Mouse (Mus musculus) forebrain, embryonic 13.5 days (tissue): ENCODE measurements around the gene Selenbp2. TPM values are rescaled to one million over a fixed set of nuclear protein-coding genes. Genes with fewer than 3 reads are reported as not detected.
"Not testable (repeated sequence)": the region's sequence is repeated elsewhere in the genome, so short reads cannot be mapped to it uniquely, and the experiment has no call there.

Experiments used
- ATAC-seq: fragments of 200-750 bp; cut with Nextera tagmentation; 2 replicates; pipeline ENCODE4 v1.8.0; 2017
- H3K27ac ChIP-seq: fragments of 300-500 bp; sonication (generic); 2 replicates; pipeline ENCODE4 v1.5.1; 2015; ENCODE audit warnings: inconsistent platforms, mild to moderate bottlenecking, moderate library complexity
- H3K27me3 ChIP-seq: fragments of 300-500 bp; sonication (generic); 2 replicates; pipeline ENCODE4 v1.6.1; 2015; ENCODE audit warnings: mild to moderate bottlenecking, inconsistent platforms
- H3K36me3 ChIP-seq: fragments of 300-500 bp; sonication (generic); 2 replicates; pipeline ENCODE4 v1.6.1; 2015; ENCODE audit warnings: mild to moderate bottlenecking, inconsistent platforms; ENCODE audit not compliant: poor library complexity, severe bottlenecking
- H3K4me1 ChIP-seq: fragments of 300-500 bp; sonication (generic); 2 replicates; pipeline ENCODE4 v1.6.1; 2015; ENCODE audit warnings: inconsistent platforms
- H3K4me2 ChIP-seq: fragments of 300-500 bp; sonication (generic); 2 replicates; pipeline ENCODE4 v1.6.1; 2015; ENCODE audit warnings: inconsistent platforms, mild to moderate bottlenecking, moderate library complexity
- H3K4me3 ChIP-seq: fragments of 300-500 bp; sonication (generic); 2 replicates; pipeline ENCODE4 v1.5.1; 2015; ENCODE audit warnings: mild to moderate bottlenecking, inconsistent platforms
- H3K9ac ChIP-seq: fragments of 300-500 bp; sonication (generic); 2 replicates; pipeline ENCODE4 v1.6.1; 2015; ENCODE audit warnings: mild to moderate bottlenecking, inconsistent platforms
- H3K9me3 ChIP-seq: fragments of 300-500 bp; sonication (generic); replicated peaks from 2 replicates; pipeline ENCODE4 v1.6.1; 2016; ENCODE audit warnings: inconsistent platforms
- WGBS: fragments of 180-500 bp; shearing (Covaris S2); methylation state at CpG from one replicate; pipeline ENCODE4 v1.1.7; 2015; 5-methylcytosine and 5-hydroxymethylcytosine counted together
- polyA plus RNA-seq: library from polyadenylated mRNA; unstranded; fragments of >200 nt; fragmentation: Nextera tagmentation; extraction: Ambion mirVana; gene quantifications from 2 replicates; pipeline ENCODE4 v1.2.1, GENCODE M21; 2015

Selenbp2 gene
- polyA plus RNA-seq, 1 experiment from 2014 or later: not detected

GRCm38 (mm10) chr3:94679351-94679841, 14.0 kb upstream of the Selenbp2 start:
- ATAC-seq: no peak
- 78% methylated on average over 8 of the region's 8 CpGs for WGBS
- no peaks in the 10 kb centered on the region for H3K4me1 ChIP-seq
- no peaks in the 10 kb centered on the region for H3K36me3 ChIP-seq
- H3K9ac ChIP-seq: no peak overlapping the region
- no peaks in the 10 kb centered on the region for H3K27me3 ChIP-seq
- no peak overlapping the region for H3K4me2 ChIP-seq
- no peak overlapping the region for H3K27ac ChIP-seq
- H3K4me3 ChIP-seq: no peak overlapping the region
- no peaks in the 10 kb centered on the region for H3K9me3 ChIP-seq

DNA sequence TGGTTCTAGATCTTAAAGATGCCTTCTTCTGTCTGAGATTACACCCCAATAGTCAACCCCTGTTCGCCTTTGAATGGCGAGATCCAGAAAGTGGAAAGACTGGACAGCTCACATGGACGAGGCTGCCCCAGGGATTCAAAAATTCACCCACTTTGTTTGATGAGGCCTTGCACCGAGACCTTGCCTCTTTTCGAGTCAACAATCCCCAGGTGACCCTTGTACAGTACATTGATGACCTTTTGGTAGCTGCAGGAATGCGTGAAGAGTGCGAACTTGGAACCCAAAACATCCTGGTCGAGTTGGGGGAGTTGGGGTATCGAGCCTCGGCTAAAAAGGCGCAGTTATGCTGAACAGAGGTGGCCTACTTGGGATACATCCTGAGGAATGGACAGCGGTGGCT, 13.3 kb upstream of the Selenbp2 start:
- H3K9ac ChIP-seq, H3K4me2 ChIP-seq, H3K9me3 ChIP-seq, H3K36me3 ChIP-seq, H3K4me1 ChIP-seq, H3K27ac ChIP-seq, H3K27me3 ChIP-seq, ATAC-seq, H3K4me3 ChIP-seq: not testable (repeated sequence)
- 94% methylated on average over 12 of the region's 12 CpGs for WGBS

DNA sequence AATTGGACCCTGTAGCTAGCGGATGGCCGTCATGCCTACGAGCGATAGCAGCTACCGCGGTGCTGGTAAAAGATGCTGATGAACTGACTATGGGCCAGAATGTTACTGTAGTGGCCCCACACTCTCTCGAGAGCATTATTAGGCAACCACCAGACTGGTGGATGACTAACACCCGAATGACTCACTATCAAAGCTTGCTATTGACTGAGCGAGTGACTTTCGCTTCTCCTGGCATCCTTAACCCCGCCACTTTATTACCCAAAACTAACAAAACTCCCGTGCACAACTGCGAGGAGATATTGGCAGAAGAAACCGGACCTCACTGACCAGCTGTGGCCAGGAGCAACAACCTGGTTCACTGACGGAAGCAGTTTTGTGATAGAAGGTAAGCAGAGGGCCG, 12.6 kb upstream of the Selenbp2 start:
- H3K4me2 ChIP-seq: no peak overlapping the region
- ATAC-seq: no peak

DNA sequence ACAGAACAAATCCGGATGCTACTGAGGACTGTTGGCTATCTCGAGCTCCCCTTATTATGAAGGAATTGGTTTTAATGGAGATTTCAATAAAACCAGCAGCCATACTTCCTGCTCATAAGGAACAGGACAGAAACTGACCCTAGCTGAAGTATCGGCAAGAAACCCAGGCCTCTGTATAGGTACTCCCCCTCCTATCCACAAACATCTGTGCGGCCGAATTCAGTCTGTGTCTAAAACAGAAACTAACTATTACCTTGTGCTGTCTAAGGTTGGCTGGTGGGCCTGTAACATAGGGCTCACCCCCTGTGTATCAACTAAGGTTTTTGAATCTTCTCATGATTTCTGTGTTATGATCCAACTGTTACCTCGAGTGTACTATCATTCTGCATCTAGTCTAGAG, 9.7 kb upstream of the Selenbp2 start:
- Histone ChIP-seq H3K4me3 (no peak overlapping the region), H3K9ac (no peak overlapping the region), H3K9me3 (no peaks in the 10 kb centered on the region), H3K27me3 (no peaks in the 10 kb centered on the region), H3K27ac (no peak overlapping the region), H3K4me1 (no peaks in the 10 kb centered on the region), H3K36me3 (no peaks in the 10 kb centered on the region), H3K4me2 (no peak overlapping the region)
- ATAC-seq: no peak
- WGBS: 83% methylated on average over 6 of the region's 6 CpGs

More for the DNA sequence above, 12.6 kb upstream of the Selenbp2 start:
- H3K27me3 ChIP-seq: no peaks in the 10 kb centered on the region
- no peak overlapping the region for H3K4me3 ChIP-seq
- H3K9ac ChIP-seq: no peak overlapping the region
- no peaks in the 10 kb centered on the region for H3K36me3 ChIP-seq
- WGBS: 92% methylated on average over 16 of the region's 16 CpGs
- no peak overlapping the region for H3K27ac ChIP-seq
- no peaks in the 10 kb centered on the region for H3K4me1 ChIP-seq
- H3K9me3 ChIP-seq: no peaks in the 10 kb centered on the region

- H3K9me3 ChIP-seq, H3K4me1 ChIP-seq, H3K9ac ChIP-seq, H3K4me3 ChIP-seq, H3K36me3 ChIP-seq, ATAC-seq, H3K27ac ChIP-seq, H3K4me2 ChIP-seq, H3K27me3 ChIP-seq: not testable (repeated sequence)
- 87% methylated on average over 8 of the region's 8 CpGs for WGBS
Measured at GRCm38 (mm10) chr3:94685989-94686772, 7.2 kb upstream of the Selenbp2 start.

DNA sequence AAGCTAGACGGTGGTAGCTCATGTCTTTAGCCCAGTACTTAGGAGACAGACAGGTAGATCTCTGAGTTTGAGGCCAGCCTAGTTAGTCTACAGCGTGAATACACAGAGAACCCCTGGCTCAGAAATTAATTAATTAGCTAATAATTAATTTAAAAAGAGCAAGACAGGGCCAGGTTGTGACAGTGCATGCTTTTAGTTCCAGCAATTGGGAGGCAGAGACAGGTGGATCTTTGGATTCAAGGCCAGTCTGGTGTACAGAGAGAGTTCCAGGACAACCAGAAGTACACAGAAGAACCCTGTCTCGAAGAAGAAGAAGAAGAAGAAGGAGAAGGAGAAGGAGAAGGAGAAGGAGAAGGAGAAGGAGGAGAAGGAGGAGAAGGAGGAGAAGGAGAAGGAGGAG, 4.7 kb upstream of the Selenbp2 start:
- H3K9me3 ChIP-seq, ATAC-seq: not testable (repeated sequence)
- 75% methylated on average over 3 of the region's 3 CpGs for WGBS

GRCm38 (mm10) chr3:94689195-94689594, 4.2 kb upstream of the Selenbp2 start:
- not testable (repeated sequence) for H3K27me3 ChIP-seq, H3K9me3 ChIP-seq, H3K9ac ChIP-seq, H3K36me3 ChIP-seq, H3K4me1 ChIP-seq, ATAC-seq, H3K4me2 ChIP-seq, H3K27ac ChIP-seq, H3K4me3 ChIP-seq
- 47% methylated on average over 1 of the region's 1 CpGs for WGBS

More for the DNA sequence above, 4.7 kb upstream of the Selenbp2 start:
- not testable (repeated sequence) for H3K4me2 ChIP-seq, H3K27ac ChIP-seq, H3K27me3 ChIP-seq, H3K4me1 ChIP-seq, H3K4me3 ChIP-seq, H3K36me3 ChIP-seq, H3K9ac ChIP-seq

- not testable (repeated sequence) for H3K4me1 ChIP-seq, H3K4me2 ChIP-seq, H3K4me3 ChIP-seq, H3K36me3 ChIP-seq, H3K27ac ChIP-seq, H3K9ac ChIP-seq, H3K9me3 ChIP-seq, ATAC-seq, H3K27me3 ChIP-seq
- WGBS: 60% methylated on average over 6 of the region's 6 CpGs
Measured at GRCm38 (mm10) chr3:94690162-94690561, 3.2 kb upstream of the Selenbp2 start.

DNA sequence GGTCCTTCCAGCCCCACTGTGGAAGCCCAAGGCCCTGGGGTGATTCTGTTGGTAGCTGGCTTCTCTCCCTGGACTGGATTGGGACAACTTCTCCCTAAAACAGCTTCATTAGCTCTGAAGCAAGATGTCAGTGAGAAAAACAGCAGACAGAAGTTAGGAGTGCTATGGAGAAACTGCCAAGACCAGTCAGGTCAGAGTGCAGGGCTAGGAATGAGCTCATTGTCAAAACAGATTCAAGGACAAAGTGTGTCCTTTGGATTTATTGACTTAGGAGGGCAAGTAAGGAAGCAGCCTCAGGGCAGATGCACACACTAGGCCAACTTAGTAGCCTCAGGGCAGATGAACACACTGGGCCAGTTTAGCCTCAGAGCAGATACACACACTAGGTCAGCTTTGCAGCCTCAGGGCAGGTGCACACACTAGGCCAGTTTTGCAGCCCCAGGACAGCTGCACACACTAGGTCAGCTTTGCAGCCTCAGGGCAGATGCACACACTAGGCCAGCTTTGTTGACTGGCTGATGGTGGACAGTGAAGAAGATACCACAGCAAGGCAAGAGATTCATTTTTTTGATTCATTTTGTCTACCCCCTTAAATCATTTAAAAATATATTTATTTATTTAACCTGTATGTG, 2.6 kb upstream of the Selenbp2 start:
- Histone ChIP-seq H3K27ac (no peak overlapping the region), H3K27me3 (no peaks in the 10 kb centered on the region), H3K4me1 (no peaks in the 10 kb centered on the region), H3K9me3 (no peaks in the 10 kb centered on the region), H3K4me2 (no peak overlapping the region), H3K4me3 (no peak overlapping the region), H3K36me3 (no peaks in the 10 kb centered on the region), H3K9ac (no peak overlapping the region)
- ATAC-seq: no peak

DNA sequence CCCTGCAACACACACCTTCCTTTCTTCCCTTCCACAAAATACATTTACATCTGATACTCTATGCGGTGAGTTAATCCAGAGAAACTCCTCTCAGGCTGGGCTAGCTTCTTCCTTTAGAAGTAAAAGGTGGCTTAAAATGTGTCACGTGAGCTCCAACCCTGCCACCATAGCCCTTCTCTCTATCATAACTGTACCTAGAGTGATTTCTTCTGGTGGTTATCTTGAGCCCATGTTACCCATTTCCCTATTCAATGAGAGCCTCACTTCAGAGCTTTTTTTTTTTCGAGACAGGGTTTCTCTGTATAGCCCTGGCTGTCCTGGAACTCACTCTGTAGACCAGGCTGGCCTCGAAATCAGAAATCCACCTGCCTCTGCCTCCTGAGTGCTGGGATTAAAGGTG, 1.7 kb upstream of the Selenbp2 start:
- not testable (repeated sequence) for H3K27me3 ChIP-seq, H3K4me3 ChIP-seq, H3K9me3 ChIP-seq, H3K4me2 ChIP-seq, H3K27ac ChIP-seq, ATAC-seq, H3K36me3 ChIP-seq, H3K9ac ChIP-seq, H3K4me1 ChIP-seq
- WGBS: 87% methylated on average over 4 of the region's 4 CpGs

DNA sequence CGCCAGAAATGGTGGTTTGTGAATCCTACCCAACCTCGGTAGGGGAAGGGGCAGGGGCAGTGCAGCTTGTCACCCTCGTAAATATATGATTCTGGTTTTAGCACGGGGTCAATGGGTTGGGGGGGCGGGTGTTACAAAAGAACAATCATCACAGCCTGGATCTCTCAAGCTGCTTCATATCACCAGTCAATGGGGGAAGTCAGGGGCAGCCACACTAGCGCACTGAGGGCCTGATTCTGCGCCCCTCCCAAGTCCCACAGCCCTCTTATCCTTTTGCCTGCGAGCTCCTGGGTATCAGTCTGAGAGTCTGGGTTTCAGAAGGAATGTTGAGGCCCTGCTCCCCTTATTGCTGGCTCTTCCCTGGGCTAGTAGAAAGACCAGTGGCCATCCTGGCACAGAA, 518 bp downstream of the Selenbp2 start:
- 87% methylated on average over 6 of the region's 8 CpGs for WGBS
- not testable (repeated sequence) for H3K27me3 ChIP-seq, H3K4me3 ChIP-seq, H3K9ac ChIP-seq, H3K36me3 ChIP-seq, H3K4me2 ChIP-seq, ATAC-seq, H3K4me1 ChIP-seq, H3K27ac ChIP-seq, H3K9me3 ChIP-seq

DNA sequence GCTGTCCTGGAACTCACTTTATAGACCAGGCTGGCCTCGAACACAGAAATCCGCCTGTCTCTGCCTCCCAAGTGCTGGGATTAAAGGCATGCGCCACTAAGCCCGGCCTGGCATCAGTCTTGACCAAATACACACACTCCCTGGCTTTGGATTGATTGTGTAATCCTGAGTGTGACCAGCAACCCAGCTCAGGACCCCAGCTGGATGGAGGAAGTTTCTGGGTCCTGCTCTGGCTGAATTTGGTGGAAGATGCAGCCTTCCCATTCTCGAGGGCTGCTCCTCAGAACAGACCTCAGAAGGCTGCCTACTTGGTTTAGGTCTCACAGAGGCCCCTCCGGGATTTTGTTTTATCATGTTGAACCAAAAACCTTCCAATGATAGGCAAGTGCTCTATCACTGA, 2.2 kb downstream of the Selenbp2 start:
- not testable (repeated sequence) for H3K9me3 ChIP-seq, H3K4me1 ChIP-seq, H3K4me3 ChIP-seq, H3K9ac ChIP-seq, H3K27me3 ChIP-seq, H3K4me2 ChIP-seq, ATAC-seq, H3K27ac ChIP-seq, H3K36me3 ChIP-seq
- WGBS: 86% methylated on average over 6 of the region's 6 CpGs

DNA sequence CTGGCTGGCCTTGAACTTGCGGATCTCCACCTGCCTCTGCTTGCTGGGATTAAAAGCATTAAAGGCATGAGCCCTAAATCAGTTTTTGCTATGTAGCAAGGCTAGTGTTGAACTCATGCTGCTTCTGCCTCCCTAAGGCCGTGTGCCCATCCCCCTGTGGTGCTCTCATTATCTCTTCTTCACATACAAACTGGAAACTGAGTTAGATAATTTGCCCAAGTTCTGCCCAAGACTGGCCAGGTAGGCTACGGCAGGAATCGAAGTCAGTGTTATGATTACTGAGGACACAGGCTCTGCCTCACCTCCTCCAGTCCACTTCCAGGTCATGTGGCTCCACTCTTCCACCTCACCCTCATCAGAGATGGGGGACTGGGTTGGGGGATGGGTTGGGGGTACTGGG, 2.9 kb downstream of the Selenbp2 start:
- WGBS: 89% methylated on average over 4 of the region's 4 CpGs

More for the DNA sequence above, 2.9 kb downstream of the Selenbp2 start:
- not testable (repeated sequence) for H3K4me1 ChIP-seq, H3K9ac ChIP-seq, H3K27ac ChIP-seq, H3K4me3 ChIP-seq, H3K9me3 ChIP-seq, H3K4me2 ChIP-seq, H3K36me3 ChIP-seq, H3K27me3 ChIP-seq, ATAC-seq
